Mouse (Mus musculus) limb, embryonic 12.5 days (tissue): Measurements from ENCODE around the gene Kif4. TPM values are rescaled to one million over a fixed set of nuclear protein-coding genes. Genes with fewer than 3 reads are reported as not detected.

ENCODE experiments used
- ATAC-seq: fragments of 200-750 bp; cut with Nextera tagmentation; 2 replicates; pipeline ENCODE4 v1.8.0; 2017; ENCODE audit warnings: low read depth, moderate TSS enrichment; ENCODE audit not compliant: insufficient number of reproducible peaks, insufficient read depth, low FRiP score, low TSS enrichment
- H3K27ac ChIP-seq: fragments of 300-500 bp; sonication (generic); 2 replicates; pipeline ENCODE4 v1.5.1; 2016; ENCODE audit warnings: mild to moderate bottlenecking, moderate library complexity
- H3K27me3 ChIP-seq: fragments of 300-500 bp; sonication (generic); 2 replicates; pipeline ENCODE4 v1.6.1; 2016; ENCODE audit warnings: mild to moderate bottlenecking, moderate library complexity
- H3K36me3 ChIP-seq: fragments of 300-500 bp; sonication (generic); 2 replicates; pipeline ENCODE4 v1.6.1; 2016; ENCODE audit warnings: mild to moderate bottlenecking, moderate library complexity
- H3K4me1 ChIP-seq: fragments of 300-500 bp; sonication (generic); replicated peaks from 2 replicates; pipeline ENCODE4 v1.6.1; 2016
- H3K4me2 ChIP-seq: fragments of 300-500 bp; sonication (generic); 2 replicates; pipeline ENCODE4 v1.6.1; 2016; ENCODE audit warnings: mild to moderate bottlenecking, moderate library complexity
- H3K4me3 ChIP-seq: fragments of 300-500 bp; sonication (generic); replicated peaks from 2 replicates; pipeline ENCODE4 v1.5.1; 2016; ENCODE audit warnings: mild to moderate bottlenecking
- H3K9ac ChIP-seq: fragments of 300-500 bp; sonication (generic); replicated peaks from 2 replicates; pipeline ENCODE4 v1.6.1; 2016; ENCODE audit warnings: mild to moderate bottlenecking, moderate library complexity
- H3K9me3 ChIP-seq: fragments of 300-500 bp; sonication (generic); 2 replicates; pipeline ENCODE4 v1.6.1; 2016; ENCODE audit warnings: mild to moderate bottlenecking, moderate library complexity
- WGBS: fragments of 180-500 bp; shearing (Covaris S2); methylation state at CpG from one replicate; pipeline ENCODE4 v1.1.7; 2016; 5-methylcytosine and 5-hydroxymethylcytosine counted together
- polyA plus RNA-seq: library from polyadenylated mRNA; unstranded; fragments of >200 nt; fragmentation: Nextera tagmentation; extraction: Ambion mirVana; gene quantifications from 2 replicates; pipeline ENCODE4 v1.2.1, GENCODE M21; 2016

The Kif4 gene
- polyA plus RNA-seq, 1 experiment from 2014 or later = 39.7 TPM

- 85% methylated on average over 3 of the region's 3 CpGs for WGBS
- no peak overlapping the region for H3K9ac ChIP-seq
- H3K4me3 ChIP-seq = no peak overlapping the region
- no peak overlapping the region for H3K4me2 ChIP-seq
- H3K36me3 ChIP-seq = no peaks in the 10 kb centered on the region
- no peak overlapping the region for H3K27ac ChIP-seq
- no peaks in the 10 kb centered on the region for H3K9me3 ChIP-seq
- H3K4me1 ChIP-seq = peaks cover 8% of the 10 kb centered on the region
- peaks cover 15% of the 10 kb centered on the region for H3K27me3 ChIP-seq
- ATAC-seq = no peak
These were observed 149.9 kb downstream of the Kif4 start for GRCm38 (mm10) chrX:100775405-100775804.

GRCm38 (mm10) chrX:100776494-100776893 is 151.0 kb downstream of the Kif4 start:
- Histone ChIP-seq H3K9me3 (no peaks in the 10 kb centered on the region), H3K4me3 (peak overlapping the region; percentile 57), H3K27me3 (peaks cover 15% of the 10 kb centered on the region), H3K27ac (peak overlapping the region; percentile 93), H3K36me3 (no peaks in the 10 kb centered on the region), H3K4me2 (peak overlapping the region; percentile 61), H3K4me1 (peaks cover 8% of the 10 kb centered on the region), H3K9ac (no peak overlapping the region)
- peak; percentile 55 for ATAC-seq
- WGBS = 21% methylated on average over 9 of the region's 9 CpGs

Other genes starting within 250 kb of the Kif4 start
- not detected in 2 replicates for gene Otud6a, start 196.7 kb upstream of the Kif4 start, polyA plus RNA-seq
- 0.74 and 0.84 TPM in 2 replicates for gene Awat2, start 183.0 kb upstream of the Kif4 start, polyA plus RNA-seq
- gene Igbp1, start 131.4 kb upstream of the Kif4 start, polyA plus RNA-seq = 38.3 and 38.9 TPM in 2 replicates
- not detected in 2 replicates for gene Dgat2l6, start 100.9 kb upstream of the Kif4 start, polyA plus RNA-seq
- not detected in 2 replicates for gene Awat1, start 53.5 kb upstream of the Kif4 start, polyA plus RNA-seq
- not detected in 2 replicates for gene P2ry4, start 30.9 kb upstream of the Kif4 start, polyA plus RNA-seq
- not detected in 2 replicates for gene Arr3, start 20.2 kb upstream of the Kif4 start, polyA plus RNA-seq
- gene Pdzd11, start 831 bp downstream of the Kif4 start, polyA plus RNA-seq = 104 and 117 TPM in 2 replicates
- 1.7 and 1.9 TPM in 2 replicates for gene Gdpd2, start 104.1 kb downstream of the Kif4 start, polyA plus RNA-seq
- 15.7 and 17.6 TPM in 2 replicates for gene Dlg3, start 142.0 kb downstream of the Kif4 start, polyA plus RNA-seq